Mouse (Mus musculus): ENCODE measurements at regions not wholly inside any gene's neighbourhood (a gene's known extent, or its start where the extent isn't known, plus 50 kb on each side); places are given as distances from the start of the nearest gene placed in this dataset.

DNA sequence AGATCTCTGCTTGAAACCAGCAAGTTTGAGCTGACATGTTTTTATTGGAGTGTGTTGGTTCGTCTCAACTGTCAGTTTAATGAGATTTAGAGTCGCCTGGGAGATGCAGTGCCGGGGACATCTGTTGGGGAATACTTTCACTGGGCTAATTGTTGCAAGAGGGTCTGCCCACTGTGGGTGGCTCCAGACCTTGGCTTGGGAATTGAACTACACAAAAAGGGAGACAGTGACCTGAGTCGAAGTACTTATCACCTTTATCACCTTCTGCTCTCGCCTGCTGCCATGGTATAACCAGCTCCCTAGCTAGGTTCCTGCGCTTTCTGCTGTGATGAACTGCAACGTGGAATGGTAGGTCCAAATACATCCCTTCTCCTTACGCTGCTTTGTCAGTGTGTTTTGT is 321.2 kb upstream of the Adgrl2 start:
- no peak for DNase-seq

DNA sequence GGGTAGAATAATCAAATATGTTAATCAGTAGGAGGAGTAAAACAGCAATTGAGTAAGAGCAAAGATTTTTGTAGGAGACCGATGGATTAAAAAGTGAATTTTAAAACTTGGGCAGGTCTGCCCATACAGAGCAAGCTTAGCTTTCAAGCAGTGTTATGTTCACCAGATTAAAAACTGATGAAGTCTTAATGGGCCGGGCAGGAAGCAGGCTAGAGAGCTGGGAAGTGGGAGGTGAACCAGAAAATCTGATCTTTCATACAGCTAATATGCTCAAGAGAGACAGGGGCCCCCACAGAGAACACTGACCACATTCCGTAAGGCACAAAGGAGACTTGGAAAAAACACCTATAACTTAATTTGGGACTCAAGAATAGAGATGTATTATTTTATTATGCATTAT is 316.4 kb upstream of the Adgrl2 start:
- DNase-seq, result no peak

DNA sequence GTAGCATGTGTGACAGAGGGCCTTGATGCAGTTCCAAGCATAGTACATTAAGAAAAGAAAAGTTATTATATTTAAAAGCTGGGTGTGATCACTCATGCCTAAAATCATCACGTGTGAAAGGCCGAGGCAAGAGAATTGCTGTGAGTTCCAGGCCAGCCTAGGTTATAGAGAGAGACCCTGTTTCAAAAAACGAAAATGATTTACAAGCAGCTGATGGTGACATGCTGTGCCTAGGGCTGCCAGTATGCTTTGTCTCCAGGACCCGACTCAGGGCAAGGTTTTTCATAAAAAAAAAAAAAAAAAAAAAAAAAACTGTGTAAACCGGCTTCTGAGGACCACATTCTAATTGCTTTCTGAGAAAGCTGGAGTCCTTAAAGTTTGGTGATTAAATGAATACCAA is 315.9 kb upstream of the Adgrl2 start:
- no peak for DNase-seq

DNA sequence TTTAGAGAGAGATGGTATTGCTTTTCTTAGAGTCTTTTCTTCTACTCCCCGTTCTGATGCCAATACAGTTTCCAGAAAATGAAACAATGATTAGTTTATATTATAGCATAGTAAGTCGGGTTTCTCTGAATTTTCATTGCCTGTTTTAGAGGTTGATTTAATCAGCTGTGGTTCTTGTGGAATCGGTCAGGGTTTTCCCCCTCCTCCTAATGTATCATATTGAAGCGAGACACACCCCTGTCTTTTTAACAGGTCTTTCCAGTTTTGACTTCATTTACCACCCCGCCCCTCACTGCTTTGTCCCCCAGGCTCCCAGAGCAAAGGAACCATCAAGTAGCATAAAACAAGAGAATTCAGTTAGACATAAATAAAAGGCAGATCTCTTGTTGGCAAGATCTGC is 315.1 kb upstream of the Adgrl2 start:
- DNase-seq, result no peak

DNA sequence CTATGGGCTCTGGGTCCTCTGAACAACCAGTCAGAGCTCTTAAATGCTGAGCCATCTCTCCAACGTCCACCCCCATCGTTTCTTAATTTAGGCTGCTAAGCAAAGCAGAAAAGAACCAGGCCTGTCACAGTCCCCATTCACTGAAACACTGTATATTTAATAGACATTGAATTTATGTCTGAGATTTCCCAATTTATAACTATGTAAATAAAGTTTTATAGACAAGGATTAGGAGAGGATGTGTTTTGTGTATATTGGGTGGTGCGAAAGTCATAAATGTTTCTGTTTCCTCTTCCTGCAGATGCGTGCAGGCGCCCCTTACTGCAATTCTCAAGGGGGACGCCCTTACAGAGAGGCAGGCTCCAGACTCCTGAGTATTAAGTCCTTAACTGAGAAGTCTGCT is 314.7 kb upstream of the Adgrl2 start:
- no peak for DNase-seq

DNA sequence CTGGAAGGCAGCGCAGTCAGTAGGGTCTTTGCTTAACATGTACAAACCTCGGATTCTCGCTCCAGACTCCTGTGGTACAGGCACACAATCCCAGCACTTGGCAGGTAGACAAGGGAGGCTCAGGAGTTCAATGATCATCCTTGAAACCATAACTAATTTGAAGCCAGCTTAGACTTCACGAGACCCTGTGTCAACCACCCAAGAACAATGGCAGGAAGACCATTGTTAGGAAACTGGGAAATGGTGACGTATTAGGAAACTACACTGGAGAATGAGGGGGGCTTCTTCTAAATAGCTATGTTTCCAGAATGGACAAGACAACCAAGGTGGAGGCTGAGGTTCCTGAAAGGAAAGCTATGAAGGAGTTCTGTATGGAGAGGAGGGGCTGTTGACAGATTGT is 313.1 kb upstream of the Adgrl2 start:
- no peak for DNase-seq

DNA sequence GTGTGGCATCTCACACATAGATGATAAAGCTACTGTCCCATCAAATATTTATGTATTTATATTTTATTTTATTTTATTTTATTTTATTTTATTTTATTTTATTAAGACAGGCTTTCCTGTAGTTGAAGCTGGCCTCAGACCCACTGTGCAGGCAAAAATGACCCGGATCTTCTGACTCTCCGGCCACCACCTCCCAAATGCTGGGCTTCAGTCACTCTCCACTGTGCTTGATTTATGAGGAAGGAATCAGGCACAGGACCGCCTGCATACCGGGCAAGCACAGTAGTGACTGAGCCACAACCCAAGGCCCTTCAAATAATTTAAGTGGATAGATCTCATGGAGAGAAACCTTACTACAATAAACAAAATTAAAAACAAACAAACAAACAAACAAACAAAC is 309.6 kb upstream of the Adgrl2 start:
- no peak for DNase-seq

DNA sequence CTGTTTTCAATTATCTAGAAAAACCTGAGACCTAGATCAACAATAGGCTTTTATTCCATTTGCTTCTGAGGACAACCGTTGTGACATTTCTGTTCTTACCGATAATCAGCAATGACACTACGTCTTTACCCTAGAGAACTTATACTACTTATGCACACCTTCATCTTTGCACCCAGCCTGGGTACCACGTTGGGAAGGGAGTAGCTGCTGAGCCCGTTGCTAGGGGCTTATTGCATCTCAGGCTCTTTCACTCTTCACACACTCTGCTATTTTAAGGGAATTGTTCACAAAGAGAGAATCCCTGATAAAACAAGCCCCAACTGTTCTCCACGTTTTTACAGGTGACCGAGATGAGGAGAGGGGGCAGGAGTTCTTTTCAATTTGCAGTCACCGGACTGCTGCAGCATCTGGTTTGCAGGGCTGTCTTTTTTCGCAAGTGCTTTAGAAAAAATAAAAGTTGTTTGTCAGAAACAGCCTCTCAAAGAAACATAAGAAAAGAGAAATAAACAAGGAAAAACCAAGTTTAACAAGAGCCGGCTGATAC is 306.1 kb upstream of the Adgrl2 start:
- no peak for DNase-seq

DNA sequence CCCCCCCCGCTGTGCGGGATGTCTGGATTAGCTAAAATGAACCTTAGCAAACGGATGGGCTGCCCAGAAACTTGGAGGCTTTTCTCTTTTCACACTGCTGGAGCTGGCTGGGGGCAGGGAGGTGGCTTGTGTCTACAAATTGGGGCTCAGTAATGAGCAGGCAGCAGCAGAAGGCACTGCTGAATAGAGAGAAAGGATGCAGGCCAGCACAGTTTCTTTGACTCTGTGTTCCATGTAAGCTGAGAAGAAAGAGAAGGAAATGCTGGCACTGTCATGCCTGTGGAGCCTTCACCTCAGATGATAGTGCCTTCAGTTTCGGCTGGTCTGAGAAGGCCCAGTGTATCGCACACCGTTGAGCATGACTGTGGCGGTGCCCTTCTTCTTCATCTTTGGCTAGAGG is 305.6 kb upstream of the Adgrl2 start:
- no peak for DNase-seq

DNA sequence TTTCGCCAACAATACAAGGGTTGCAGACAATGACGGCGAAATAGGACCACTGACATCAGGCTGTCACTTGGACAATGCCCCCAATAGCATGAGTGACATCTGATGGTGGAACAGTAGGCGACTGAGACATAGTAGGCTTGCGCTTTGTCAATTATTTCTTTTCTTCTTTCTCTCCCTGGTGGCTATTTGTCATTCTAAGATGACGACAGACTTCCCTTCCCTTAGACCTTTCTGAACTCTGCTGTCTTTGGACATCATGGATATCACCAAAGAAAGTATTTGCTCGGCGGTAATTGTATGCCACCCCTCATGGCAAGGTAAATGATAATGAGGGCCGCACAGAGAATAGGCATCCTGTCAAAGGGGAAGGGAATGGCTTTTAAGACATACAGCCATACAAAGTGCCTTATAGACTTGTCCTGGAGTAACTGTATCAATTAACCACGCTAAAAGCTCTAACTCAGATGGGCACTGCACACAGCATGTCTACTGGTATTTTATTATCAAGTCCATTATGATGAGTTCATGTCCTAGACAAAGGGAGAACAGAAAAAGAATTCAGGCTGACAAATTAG is 305.0 kb upstream of the Adgrl2 start:
- DNase-seq, result no peak

DNA sequence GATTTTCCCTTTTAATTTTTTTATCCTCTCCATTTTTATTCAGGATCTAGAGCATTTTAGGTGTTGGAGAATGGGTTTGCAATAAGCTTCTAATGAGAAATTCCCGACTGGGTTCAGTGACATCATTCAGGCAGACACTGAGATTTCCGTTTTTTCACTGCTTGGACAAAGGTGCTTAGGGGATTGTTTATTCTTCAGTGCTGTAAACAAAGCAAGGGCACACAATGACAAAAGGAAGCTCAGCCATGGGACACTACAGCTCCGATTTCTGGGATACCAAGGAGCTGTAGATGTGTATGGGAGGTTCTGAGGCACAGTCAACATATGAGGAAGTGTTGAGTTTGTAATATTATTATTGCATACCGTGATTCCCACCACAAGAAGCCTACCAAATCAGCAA is 304.1 kb upstream of the Adgrl2 start:
- no peak for DNase-seq

DNA sequence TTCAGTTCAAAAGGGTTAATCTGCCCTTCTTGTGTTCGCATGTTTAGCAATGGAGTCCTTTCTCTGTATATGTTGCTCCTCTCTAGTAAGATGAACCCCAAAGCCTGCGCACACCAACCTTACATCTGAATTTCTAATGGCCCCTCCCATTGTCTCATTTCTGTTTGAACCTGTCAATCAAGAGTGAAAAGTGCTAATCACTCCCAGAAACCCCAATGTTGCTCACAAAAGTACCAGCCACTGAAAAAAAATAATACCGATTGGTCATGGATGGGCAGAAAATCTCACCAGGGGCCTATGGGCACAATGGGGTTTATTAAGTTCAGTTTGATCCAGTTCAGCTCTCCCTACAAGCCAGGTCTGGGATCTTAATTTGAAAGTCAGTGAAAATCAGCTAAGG is 302.1 kb upstream of the Adgrl2 start:
- DNase-seq, result no peak

DNA sequence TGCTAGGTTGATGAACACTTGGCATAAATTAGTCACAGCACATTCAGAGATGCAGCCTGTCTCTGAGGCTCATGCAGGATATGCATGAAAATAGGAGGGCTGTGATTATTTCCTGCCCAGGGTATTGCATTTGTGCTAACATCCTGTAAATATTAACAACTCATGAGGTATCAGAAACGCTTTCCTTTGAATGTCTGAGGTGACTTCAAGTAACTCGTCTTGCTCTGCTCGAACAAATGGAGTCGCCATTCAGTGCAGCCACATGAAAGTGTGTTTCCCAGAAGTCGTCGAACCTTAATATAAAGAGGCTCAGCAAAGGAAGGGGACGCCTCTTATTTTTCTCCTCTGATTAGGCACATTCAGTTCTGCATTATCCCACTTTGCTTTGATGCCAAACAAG is 301.1 kb upstream of the Adgrl2 start:
- DNase-seq, result no peak

DNA sequence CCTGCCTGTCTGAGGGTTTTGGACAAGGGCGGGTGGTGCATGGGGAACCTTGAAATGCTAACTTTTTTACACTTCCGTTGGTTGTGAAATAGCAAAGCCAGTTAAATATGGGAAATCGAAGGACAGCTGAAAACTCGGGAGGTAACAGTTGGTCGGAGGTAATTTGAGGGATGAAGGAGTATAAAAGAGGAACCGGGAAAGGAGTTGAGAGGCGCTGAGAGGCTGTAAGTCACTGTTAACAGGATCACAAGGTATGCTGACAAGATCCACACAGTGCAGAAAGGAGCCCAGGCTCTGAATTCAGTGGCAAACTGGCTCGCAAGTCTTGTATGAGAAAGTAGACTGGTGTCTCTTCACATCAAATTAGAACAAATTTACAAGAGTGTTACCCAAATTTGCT is 299.9 kb upstream of the Adgrl2 start:
- DNase-seq, result no peak

DNA sequence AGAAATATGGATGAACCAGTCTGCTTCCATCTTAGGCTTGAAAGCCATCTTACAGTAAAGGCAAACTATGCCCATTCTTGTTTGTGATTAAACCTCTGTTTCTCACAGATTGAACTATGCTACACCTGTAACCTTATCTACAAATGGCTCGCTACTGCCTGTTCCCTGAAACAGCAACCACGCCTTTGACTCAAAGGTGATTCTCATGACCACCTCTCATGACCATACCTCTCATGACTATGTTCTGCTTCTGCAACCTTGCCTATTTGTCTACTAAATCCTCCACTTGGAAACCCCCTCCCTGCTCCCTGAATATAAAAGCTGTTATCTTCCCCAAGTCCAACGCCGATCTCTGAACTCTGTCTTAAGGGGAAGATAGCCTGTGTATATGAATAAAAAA is 296.7 kb upstream of the Adgrl2 start:
- DNase-seq, result no peak

DNA sequence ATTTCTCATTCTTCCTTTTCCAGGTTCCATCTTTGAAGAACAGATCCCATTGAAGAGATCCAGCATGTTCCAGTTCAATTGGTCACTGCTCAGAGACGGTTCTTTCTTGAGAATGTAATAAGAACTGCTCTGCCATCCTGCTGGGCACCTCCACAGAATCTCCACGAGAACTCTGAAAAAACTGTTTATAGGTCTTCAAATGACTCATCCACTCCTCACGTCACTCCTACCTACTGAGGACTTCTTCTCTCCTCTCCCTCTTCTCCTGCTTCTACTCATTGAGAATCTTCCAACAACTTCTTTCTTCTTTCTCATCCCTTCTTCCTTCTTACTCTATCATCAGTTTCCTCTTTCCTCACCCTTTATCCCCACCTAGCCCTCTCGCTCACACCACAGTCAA is 294.6 kb upstream of the Adgrl2 start:
- no peak for DNase-seq

DNA sequence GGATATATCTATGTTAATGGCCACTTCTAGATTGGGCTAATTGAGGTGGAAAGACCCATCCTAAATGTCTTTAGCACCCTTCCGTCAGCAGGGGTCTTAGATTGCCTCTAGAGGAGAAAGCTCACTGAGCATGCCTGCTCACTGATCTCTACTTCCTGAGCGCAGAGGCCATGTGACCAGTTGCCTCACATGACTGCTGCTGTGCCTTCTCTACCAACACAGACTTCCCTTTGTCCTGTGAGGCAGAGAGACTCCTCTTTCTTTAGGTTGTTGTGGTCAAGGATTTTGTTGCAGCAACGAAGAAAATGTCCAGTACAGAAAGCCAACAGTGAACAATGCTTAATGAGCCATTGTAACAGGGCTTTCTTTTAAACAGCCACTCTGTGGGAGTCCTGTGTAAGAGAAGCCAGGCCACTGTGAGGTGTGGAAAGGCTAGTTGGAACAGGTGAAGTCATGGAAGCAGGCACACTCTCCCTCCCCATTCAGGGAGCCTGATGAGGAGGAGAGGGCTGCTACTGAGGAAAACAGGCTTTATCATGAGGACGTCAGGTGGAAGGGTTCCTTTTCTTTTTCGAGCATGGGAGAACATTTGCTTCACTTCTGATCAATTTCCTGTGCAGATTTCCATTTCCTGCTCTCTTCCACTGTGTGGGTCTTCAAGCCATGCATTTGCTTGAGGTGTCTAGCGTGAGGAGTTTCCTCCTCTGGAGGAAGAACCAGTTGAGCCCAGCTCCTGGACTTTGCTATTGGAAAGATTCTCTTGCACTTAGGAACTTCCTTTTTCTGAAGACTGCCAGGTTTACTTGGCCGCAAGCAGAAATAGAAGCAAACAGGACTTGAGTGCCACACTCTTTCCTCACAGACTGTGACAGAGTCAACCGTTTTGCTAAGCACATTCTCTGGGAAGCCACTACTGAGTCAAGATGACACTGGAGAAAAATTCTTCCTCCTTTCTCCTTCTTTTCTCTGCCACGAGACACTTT is 290.7 kb upstream of the Adgrl2 start:
- DNase-seq, result no peak

DNA sequence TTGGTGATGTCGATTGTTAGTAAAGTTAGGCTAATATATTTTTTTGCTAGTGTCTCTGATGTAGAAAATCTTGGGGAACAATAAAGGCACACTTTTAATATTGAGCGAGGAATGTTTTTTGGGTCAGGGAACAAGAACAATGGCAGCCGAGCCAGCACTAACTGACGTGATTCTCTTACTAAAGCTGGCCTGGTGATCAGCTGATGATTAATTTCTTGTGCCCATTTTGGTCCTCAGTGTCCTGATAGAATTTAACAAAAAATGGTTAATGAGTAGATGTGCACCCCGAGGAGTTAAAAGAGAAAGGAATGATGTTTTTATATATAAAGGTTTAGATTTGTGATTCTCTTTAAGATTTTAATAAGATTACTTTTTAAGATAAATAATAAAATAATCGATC is 289.0 kb upstream of the Adgrl2 start:
- no peak for DNase-seq

DNA sequence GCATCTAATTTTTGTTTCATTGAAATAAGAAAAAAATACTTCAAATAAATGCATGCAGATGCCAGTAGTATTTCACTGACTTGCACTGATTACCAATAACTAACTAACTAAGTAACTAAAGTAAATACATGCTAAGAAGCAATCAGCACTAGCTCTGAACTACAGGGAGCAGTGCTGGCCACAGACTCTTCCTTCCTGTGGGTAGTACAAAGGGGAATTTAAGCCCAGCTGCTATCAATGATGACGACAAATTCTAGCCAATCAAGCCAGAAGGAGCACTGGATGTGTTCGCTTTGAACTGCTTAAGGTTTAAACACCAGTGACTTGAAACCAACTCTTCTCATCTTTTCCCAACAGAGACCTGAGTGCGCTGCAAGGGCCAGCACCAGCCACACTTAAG is 287.5 kb upstream of the Adgrl2 start:
- no peak for DNase-seq

DNA sequence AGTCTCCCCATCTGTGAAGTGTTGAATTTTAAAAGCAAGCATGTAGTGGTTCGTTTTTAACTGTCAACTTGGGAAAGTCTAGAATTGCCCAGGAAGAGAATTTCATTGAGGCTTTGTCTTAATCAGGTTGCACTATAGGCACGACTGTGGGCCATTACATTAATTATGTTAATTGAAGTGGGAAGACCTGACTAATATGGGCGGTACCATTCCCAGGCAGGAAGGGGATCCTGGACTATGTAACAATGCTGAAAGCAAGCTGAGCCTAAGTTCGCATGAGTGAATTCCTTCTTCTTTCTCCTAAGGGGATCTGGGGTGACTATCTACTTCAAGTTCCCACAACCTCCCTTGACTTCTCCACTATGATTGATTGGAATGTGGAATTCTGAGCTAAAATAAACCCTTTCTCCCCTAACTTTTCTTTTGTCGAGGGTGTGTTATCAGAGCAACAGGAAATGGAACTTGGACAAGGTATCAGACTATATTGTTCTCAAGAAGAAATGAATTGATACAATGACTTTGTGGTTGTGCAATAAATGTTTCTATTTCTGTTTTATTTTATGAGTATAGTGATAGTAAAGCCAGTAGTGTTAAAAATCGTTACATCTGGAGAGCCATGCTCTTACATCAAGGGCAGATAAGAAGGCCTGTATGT is 285.2 kb upstream of the Adgrl2 start:
- DNase-seq, result no peak

DNA sequence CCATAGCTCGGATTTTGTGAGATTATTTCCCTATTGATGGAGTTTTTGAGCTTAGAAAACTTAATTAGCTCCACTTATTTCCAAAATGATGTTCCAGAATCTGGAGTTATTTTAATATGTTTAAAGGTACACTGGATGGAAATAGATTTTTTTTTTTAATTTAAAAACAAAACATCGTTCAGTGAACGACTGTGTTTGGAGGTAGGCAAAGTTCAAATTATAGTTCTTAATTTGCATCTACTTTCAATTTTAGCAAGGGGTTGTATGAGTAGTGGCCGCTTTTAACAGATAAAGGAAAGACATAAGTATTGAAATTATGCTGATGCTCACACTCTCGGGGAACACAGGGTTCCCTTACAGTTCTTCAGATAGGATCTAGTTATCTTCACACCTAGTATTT is 284.6 kb upstream of the Adgrl2 start:
- no peak for DNase-seq

DNA sequence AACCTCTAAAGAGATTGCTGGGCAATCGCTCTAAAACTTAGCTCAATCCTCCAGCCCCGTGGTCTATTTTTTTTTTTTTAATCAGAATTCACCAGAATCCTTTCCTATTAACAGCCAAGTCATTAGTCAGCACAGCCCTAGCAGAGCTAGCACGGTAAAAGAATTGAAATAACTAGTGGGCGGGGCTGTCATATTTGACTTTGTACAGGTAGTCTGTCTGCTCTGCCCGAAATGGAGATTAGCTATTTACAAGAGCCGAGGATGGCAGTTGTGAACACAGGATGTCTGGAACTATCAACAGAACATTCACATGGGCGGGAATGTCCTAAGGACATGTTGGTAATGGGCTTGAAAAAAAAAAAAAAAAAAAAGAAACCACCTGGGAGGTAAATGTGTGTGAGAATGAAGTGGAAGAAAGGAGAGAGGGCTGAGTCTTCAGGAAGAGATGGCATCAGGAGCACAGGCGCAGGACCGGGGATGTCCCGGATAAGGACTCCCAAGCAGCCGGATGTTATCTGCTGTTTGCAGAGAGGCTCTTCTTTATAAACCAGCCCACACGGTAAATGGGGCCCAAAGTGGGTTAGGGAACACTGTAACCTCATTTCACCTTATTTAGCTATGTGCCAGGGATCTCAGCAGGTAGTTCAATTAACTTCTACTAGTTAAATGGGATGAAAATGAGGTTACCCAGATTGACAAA is 283.8 kb upstream of the Adgrl2 start:
- DNase-seq, result no peak

DNA sequence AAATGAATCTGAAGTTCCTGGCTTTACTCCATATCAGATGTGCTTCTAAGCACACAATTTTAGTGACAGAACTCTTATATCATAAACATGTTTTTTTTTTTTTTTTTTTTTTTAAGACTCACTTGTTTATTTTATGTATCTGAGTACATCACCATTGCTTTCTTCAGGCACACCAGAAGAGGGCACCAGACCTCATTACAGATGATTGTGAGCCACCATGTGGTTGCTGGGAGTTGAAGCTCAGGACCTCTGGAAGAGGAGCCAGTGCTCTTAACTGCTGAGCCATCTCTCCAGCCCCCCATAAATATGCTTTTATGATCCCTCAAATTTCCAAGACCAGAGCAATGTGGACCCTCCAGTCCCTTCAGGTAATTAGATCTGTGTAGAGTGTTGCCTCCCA is 280.1 kb upstream of the Adgrl2 start:
- no peak for DNase-seq
